Mouse (Mus musculus) stomach, embryonic 14.5 days (tissue): ENCODE measurements around the gene Cnrip1. TPM values are rescaled to one million over a fixed set of nuclear protein-coding genes. Genes with fewer than 3 reads are reported as not detected.

ENCODE experiments used
- ATAC-seq: fragments of 200-750 bp; cut with Nextera tagmentation; 2 replicates; pipeline ENCODE4 v1.8.0; 2017; ENCODE audit warnings: low read depth, moderate TSS enrichment; ENCODE audit not compliant: insufficient number of reproducible peaks, insufficient read depth, low FRiP score
- H3K27ac ChIP-seq: fragments of 300-500 bp; sonication (generic); 2 replicates; pipeline ENCODE4 v1.5.1; 2014; ENCODE audit warnings: mild to moderate bottlenecking, low read length, moderate library complexity, mixed read lengths
- H3K27me3 ChIP-seq: fragments of 300-500 bp; sonication (generic); 2 replicates; pipeline ENCODE4 v1.6.1; 2014; ENCODE audit warnings: low read length, control low read depth, mixed read lengths; ENCODE audit not compliant: control insufficient read depth, insufficient read depth
- H3K36me3 ChIP-seq: fragments of 300-500 bp; sonication (generic); 2 replicates; pipeline ENCODE4 v1.6.1; 2014; ENCODE audit warnings: mild to moderate bottlenecking, control low read depth, low read length, moderate library complexity, mixed read lengths; ENCODE audit not compliant: control insufficient read depth, insufficient read depth
- H3K4me1 ChIP-seq: fragments of 300-500 bp; sonication (generic); 2 replicates; pipeline ENCODE4 v1.6.1; 2014; ENCODE audit warnings: low read length, control low read depth, mixed read lengths; ENCODE audit not compliant: control insufficient read depth, insufficient read depth
- H3K4me2 ChIP-seq: fragments of 300-500 bp; sonication (generic); replicated peaks from 2 replicates; pipeline ENCODE4 v1.6.1; 2014; ENCODE audit warnings: low read depth, low read length, control low read depth
- H3K4me3 ChIP-seq: fragments of 300-500 bp; sonication (generic); 2 replicates; pipeline ENCODE4 v1.5.1; 2014; ENCODE audit warnings: low read depth, low read length, control low read depth
- H3K9ac ChIP-seq: fragments of 300-500 bp; sonication (generic); replicated peaks from 2 replicates; pipeline ENCODE4 v1.6.1; 2014; ENCODE audit warnings: low read depth, mild to moderate bottlenecking, control low read depth, low read length, moderate library complexity, mixed read lengths
- H3K9me3 ChIP-seq: fragments of 300-500 bp; sonication (generic); 2 replicates; pipeline ENCODE4 v1.6.1; 2016; ENCODE audit warnings: low read depth, low read length, control low read depth; ENCODE audit not compliant: control insufficient read depth
- WGBS: fragments of 180-500 bp; shearing (Covaris S2); extraction: QIAGEN DNeasy Blood & Tissue Kit; methylation state at CpG from one replicate; pipeline ENCODE4 v1.1.7; 2014; 5-methylcytosine and 5-hydroxymethylcytosine counted together
- polyA plus RNA-seq: library from polyadenylated mRNA; unstranded; fragments of >200 nt; fragmentation: Nextera tagmentation; extraction: Ambion mirVana; gene quantifications from 2 replicates; pipeline ENCODE4 v1.2.1, GENCODE M21; 2014

Cnrip1 gene
- polyA plus RNA-seq, 1 experiment from 2014 or later = 43.3 TPM

DNA sequence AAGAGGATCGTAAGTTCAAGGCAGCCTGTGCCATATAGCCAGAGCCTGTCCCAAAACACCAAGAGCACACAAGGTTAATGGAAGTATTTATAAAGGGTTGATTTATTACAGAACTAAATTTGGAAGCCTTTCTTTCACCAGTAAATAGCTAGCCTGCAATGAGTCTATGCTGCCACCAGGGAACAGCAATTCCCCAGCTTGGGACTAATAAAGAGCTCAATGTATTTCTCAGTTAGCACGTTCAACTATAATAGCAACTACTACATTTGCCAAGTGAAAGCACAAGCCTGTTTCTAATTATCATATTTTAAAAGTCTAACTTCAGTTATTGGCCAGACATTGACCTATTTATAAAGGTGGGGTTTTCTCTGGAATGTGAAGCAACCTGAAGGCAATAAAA lies 31.6 kb downstream of the Cnrip1 start:
- H3K27ac ChIP-seq = no peak overlapping the region
- no peak overlapping the region for H3K4me2 ChIP-seq
- H3K9me3 ChIP-seq = no peaks in the 10 kb centered on the region
- no peaks in the 10 kb centered on the region for H3K4me1 ChIP-seq
- no peak overlapping the region for H3K9ac ChIP-seq
- WGBS = 48% methylated on average over 2 of the region's 2 CpGs
- H3K27me3 ChIP-seq = no peaks in the 10 kb centered on the region
- H3K4me3 ChIP-seq = no peak overlapping the region
- no peaks in the 10 kb centered on the region; the same call in 1 of the 2 replicates for H3K36me3 ChIP-seq
- ATAC-seq = no peak

DNA sequence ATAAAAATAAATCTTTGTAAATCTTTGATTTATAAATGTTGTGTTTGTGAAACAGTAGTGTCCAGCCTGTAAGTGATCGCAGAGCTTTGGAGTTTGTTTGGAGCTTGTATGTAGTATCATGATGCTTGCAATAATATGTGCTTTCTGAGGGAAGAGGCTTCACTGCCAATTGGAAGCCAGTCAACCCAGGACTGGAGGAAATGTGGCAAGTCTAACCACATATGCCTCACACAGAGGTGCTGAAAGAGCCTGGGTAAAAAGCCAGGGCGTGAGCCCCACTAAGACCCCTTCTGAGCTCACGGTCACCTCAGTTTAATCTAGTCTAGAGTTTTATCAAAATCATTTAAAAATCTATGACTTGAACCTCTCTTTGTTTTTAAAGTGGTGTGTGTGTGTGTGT lies 32.1 kb downstream of the Cnrip1 start:
- H3K27ac ChIP-seq = no peak overlapping the region
- no peak overlapping the region for H3K4me2 ChIP-seq
- H3K4me1 ChIP-seq = no peaks in the 10 kb centered on the region
- no peaks in the 10 kb centered on the region for H3K9me3 ChIP-seq
- H3K27me3 ChIP-seq = no peaks in the 10 kb centered on the region
- H3K4me3 ChIP-seq = no peak overlapping the region
- ATAC-seq = no peak
- WGBS = 89% methylated on average over 3 of the region's 3 CpGs
- no peaks in the 10 kb centered on the region; the same call in 1 of the 2 replicates for H3K36me3 ChIP-seq
- H3K9ac ChIP-seq = no peak overlapping the region

DNA sequence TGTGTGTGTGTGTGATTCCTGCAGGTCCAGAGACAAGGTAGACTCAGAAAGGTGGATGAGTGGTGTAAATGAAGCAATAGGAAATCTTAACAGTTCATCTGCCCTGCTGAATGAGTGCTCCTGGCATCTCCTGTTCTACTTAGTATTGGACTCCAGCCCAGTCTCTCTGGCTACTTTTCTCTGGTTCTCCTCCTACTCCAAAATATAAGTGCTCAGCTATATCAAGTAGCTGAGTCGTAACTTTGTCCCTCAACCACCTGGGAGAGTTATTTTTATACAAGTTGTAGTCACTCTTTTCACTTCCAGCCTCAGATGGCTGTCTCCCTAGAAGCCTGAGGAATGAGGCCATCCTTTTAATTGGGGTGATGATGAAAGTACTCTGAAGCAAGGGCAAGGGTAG lies 32.5 kb downstream of the Cnrip1 start:
- Histone ChIP-seq H3K4me1 (no peaks in the 10 kb centered on the region), H3K9me3 (no peaks in the 10 kb centered on the region)
- ATAC-seq = no peak

DNA sequence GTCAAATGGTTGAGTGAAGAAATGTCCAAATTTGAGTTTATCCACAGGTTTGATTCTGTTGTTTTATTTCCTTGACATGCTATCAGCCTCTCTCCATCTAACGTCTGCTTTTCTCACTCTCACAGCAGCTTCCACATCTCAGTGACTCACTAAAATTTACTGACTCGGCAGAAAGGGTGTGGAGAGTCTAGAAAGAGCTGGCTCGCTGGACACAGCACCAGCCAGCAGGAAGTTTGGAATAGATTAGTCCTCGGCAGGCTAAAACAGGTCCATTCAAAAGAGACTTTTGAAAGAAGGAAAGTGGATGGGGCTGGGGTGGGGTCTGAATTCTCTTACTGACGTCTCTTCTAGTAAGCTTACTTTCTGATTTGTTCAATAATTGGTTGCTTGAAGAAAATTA lies 34.7 kb downstream of the Cnrip1 start:
- Histone ChIP-seq H3K27ac (no peak overlapping the region), H3K27me3 (no peaks in the 10 kb centered on the region), H3K4me3 (no peak overlapping the region), H3K36me3 (no peaks in the 10 kb centered on the region; the same call in 1 of the 2 replicates), H3K4me2 (no peak overlapping the region), H3K9ac (no peak overlapping the region), H3K4me1 (no peaks in the 10 kb centered on the region), H3K9me3 (no peaks in the 10 kb centered on the region)
- ATAC-seq = no peak
- 15% methylated on average over 5 of the region's 5 CpGs for WGBS

More for the DNA sequence above, 32.5 kb downstream of the Cnrip1 start:
- Histone ChIP-seq H3K4me2 (no peak overlapping the region), H3K36me3 (no peaks in the 10 kb centered on the region; the same call in 1 of the 2 replicates), H3K27me3 (no peaks in the 10 kb centered on the region), H3K4me3 (no peak overlapping the region), H3K9ac (no peak overlapping the region), H3K27ac (no peak overlapping the region)
- 44% methylated on average over 1 of the region's 1 CpGs for WGBS

DNA sequence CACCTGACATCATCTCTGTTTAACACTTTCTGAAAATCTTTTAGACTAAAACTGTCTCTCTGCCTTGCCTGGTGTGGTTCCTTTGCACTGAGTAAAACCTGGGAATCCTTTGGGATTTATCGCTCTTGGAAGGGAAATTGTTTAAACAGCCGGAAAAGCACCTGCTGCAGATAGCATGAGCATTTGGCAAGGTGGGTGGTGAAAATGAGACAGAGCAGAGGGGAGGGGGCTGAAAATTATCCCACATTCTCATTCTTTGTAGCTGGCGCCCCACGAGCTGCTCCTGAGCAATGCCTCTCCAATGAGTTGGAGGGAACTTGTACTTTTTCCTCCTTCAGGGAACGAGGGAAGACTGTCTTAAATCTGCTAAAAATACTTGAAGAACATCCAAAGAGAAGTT lies 55.5 kb downstream of the Cnrip1 start:
- Histone ChIP-seq H3K27ac (no peak overlapping the region), H3K9ac (no peak overlapping the region), H3K4me3 (no peak overlapping the region), H3K4me1 (no peaks in the 10 kb centered on the region), H3K4me2 (no peak overlapping the region), H3K9me3 (peaks cover 8% of the 10 kb centered on the region; the same call in 1 of the 2 replicates), H3K36me3 (no peaks in the 10 kb centered on the region), H3K27me3 (no peaks in the 10 kb centered on the region)
- no peak for ATAC-seq
- WGBS = 62% methylated on average over 5 of the region's 5 CpGs

DNA sequence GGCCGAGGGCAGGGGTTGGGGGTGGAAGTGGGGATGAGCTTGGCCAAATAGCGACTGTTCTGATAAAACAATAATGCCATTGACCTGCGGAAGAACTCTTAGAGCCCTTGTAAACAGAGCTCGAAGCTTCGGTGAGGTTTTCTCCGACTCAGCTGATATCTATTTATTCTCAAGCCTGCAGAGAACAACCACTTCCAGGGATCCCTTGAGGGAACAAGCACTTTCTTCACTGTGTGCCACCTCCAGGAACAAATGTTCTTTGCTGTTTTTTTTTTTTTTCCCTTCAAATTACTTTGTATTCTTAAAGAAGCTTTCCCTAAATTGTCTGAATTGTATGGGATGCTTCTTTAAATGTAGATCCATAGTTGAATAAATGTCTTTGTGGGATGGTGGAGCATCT lies 56.0 kb downstream of the Cnrip1 start:
- WGBS = 40% methylated on average over 6 of the region's 6 CpGs
- H3K36me3 ChIP-seq = no peaks in the 10 kb centered on the region
- ATAC-seq = no peak
- no peak overlapping the region for H3K9ac ChIP-seq
- H3K27ac ChIP-seq = no peak overlapping the region
- H3K4me3 ChIP-seq = no peak overlapping the region
- no peak overlapping the region for H3K4me2 ChIP-seq
- no peaks in the 10 kb centered on the region for H3K27me3 ChIP-seq
- H3K4me1 ChIP-seq = no peaks in the 10 kb centered on the region
- H3K9me3 ChIP-seq = peaks cover 8% of the 10 kb centered on the region; the same call in 1 of the 2 replicates

DNA sequence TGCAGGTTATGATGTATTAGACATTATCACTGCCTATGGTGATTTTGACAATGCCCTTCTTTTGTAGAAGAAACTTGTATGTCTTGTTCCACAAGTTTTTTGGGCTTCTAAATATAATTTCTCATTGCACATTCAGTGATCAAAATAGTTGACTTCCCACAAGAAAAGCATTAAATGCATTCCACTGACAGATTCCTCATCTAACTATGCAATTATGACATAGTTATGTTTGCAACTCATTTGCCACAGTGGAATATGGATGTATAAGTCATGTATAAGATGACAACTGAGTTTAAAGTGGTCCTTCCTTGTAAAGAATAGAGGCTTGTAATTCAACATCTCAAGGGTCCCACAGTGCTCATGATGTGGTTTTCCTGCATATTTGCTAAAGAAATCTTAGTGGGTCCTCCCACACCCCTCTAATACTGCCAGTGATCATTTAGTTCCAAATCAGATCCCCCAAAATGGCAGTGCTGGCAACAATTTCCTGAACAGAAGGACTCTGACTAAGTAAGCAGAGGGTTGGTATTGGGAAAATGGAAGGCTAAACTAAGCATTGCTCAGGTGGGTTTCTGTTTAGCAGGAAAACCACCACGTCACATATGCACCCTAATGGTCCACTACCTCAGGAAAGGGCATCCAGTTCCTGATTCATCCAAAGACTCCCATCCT lies 61.2 kb downstream of the Cnrip1 start:
- Histone ChIP-seq H3K4me3 (no peak overlapping the region), H3K4me1 (no peaks in the 10 kb centered on the region), H3K9me3 (peaks cover 8% of the 10 kb centered on the region; the same call in 1 of the 2 replicates), H3K4me2 (no peak overlapping the region), H3K27ac (no peak overlapping the region), H3K27me3 (no peaks in the 10 kb centered on the region), H3K9ac (no peak overlapping the region), H3K36me3 (no peaks in the 10 kb centered on the region)
- ATAC-seq = no peak
- 60% methylated on average over 1 of the region's 1 CpGs for WGBS

DNA sequence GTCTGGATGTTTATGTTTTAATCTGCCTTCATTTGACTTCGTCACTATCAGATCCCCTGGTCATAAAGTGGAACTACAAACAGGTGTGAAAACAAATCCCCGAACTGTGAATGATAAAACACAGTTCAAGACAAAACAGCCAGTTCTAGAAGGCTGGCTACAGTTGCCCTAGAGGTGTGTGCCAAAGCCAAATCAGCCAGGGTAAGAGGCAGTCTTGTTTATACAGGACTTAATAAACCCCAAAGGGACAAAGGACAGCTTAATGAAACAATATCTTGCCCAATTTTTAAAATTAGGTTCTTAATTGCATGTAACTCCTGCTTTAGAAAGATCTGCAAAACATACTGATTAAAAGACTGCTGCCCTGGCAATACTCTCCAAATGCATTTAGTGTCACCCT lies 75.0 kb downstream of the Cnrip1 start:
- Histone ChIP-seq H3K27ac (no peak overlapping the region), H3K36me3 (no peaks in the 10 kb centered on the region), H3K27me3 (no peaks in the 10 kb centered on the region), H3K9ac (no peak overlapping the region), H3K4me1 (no peaks in the 10 kb centered on the region), H3K4me2 (no peak overlapping the region), H3K4me3 (no peak overlapping the region), H3K9me3 (no peaks in the 10 kb centered on the region)
- no peak for ATAC-seq
- WGBS = 59% methylated on average over 2 of the region's 2 CpGs
